Mouse (Mus musculus) left cerebral cortex, postnatal 4 days (tissue): Measurements from ENCODE around the gene Itpkb. TPM values are rescaled to one million over a fixed set of nuclear protein-coding genes. Genes with fewer than 3 reads are reported as not detected.

Source experiments
- DNase-seq: peaks from one replicate; pipeline ENCODE4 v3.0.0-alpha.2; 2022
- intact Hi-C: fragments of 180-260 bp; cut with DNase I; formaldehyde crosslinking; loops from one replicate; pipeline ENCODE4 v1.15.1; 2025
- total RNA-seq, 2 experiments: library from RNA; stranded (reverse); gene quantifications; 2 replicates each; pipeline ENCODE4 v1.2.3; 2021

The Itpkb gene
- total RNA-seq, 2 experiments from 2014 or later = 12.1 to 12.3 TPM

DNA sequence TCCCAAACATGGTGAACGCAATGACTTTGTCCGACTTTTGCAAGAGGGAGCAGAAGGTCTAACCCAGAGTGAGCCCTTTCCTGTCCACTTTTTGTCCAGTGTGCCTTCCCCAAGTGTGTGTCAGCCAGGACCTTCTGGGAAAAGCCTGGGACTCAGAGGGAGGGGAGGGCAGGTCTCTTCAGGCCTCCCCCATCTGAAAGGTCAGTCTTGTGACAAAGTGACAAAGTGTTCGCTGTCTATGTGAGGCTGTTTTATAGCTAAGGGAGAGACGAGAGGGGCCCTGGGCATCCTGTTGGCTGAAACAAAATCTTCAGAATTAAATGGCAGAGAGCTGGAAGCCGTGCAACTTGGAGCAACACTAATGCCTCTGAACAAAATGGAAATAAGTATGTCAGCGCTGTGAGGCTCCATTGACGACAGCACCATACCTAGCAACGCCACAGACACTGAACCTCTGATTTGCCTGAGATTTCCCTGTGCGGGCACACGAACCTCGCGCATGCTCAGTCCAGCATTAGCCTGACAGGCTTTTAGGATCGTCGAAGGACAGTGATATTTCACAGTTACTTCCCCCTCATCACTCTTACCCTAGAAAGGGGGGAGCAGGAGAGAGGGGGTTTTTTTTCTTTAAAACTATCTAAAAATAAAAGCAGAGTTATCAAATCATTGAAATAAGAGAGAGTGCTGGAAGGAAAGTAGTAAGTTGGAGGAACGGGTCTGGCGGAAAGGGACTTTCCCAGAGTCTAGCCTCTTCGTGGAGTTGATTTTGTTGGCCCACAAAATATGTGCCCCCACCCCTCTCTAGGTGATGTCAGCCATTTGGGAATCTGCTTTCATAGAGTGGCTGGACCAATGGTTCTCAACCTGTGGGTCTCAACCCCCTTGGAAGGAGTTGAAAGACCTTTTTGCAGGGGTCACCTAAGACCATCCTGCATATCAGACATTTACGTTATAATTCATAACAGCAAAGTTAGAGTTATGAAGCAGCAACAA is 77.7 kb downstream of the Itpkb start:
- no peak for DNase-seq
- intact Hi-C loops = loop anchor here (5.0 kb wide), 1 partner anchor 141 kb away; no protein-coding TSS in a partner anchor

DNA sequence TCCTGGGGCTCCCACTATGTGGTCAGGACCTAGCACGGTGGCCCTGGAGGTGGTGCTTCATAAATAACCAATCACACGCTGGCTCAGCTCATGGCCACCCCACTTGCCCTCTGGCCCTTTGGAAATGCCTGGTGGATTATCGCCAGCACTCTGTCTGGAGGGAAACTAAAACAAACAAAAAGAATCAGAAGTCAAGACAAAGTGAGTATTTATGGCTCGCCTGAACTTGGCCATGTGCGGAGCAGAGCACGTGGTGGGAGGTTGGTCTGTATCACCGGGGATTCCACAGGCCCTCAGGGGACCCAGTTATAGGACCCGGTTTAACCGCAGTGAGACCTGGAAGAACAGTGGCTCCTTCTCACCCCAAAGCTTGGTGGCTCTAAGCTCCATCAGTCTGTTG is 78.5 kb downstream of the Itpkb start:
- no peak for DNase-seq
- intact Hi-C loops = loop anchor here (5.0 kb wide), 1 partner anchor 142 kb away; no protein-coding TSS in a partner anchor

DNA sequence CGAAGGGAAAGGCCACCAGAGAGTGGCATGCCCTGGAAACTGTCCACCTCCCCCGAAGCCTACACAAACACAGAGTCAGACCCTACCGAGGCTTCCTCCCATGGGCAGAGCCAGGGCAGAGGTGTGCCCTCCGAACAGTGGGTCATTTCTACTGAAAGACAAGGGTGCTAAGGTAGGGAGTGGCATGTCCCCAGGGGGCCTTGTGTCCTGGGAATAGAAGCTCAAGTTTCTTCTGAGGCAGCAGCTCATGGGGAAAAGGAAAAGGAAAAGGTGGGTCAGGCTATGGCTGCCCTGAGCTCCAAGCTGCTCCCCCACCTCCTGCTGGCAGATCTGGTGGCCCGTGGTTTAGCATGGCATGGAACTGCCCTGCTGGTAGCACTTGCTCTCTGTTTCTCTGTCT is 79.5 kb downstream of the Itpkb start:
- no peak for DNase-seq
- intact Hi-C loops = loop anchor here (5.0 kb wide), 1 partner anchor 142 kb away; no protein-coding TSS in a partner anchor

DNA sequence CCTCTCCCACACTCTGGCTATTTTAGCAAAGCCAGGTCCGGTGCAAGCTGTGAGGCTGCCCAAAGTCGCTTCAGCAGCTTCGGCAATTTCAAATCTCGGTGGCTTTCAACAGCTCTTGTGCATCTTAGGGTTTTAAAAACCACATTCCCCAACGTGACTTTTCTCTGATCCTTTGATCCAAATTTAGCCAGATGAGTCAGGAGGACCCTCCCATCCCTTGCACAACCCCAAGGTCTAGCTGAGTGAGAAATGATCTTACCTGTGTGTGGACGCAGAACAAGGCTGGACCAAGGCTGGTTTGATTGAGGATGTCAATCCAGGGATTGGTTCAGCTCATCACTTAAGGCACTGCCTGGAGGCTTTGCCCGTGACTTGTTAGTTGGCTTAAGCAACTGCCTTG is 80.0 kb downstream of the Itpkb start:
- intact Hi-C loops = no loop called here
- no peak for DNase-seq

GRCm38 (mm10) chr1:180415064-180415463 is 84.8 kb downstream of the Itpkb start:
- intact Hi-C loops = no loop called here
- no peak for DNase-seq

DNA sequence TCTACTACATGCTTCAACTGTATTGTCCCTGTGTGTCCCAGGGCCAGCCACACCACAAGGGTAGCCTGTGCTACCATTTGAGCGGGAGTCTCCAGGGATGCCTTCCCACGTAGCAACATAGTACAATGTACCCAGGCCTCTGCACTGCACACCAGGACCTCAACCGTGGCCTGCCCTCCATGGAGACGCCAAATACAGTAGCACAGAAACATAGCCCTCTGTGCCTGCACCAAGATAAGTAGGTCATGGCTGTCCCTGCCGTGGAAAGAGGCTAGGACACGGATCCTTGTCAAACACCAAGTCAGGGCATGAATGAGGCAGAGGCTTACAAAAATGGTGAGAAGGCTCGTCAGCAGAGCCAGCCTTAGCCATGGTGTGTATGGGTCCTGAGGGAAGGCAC is 85.6 kb downstream of the Itpkb start:
- intact Hi-C loops = no loop called here
- no peak for DNase-seq

DNA sequence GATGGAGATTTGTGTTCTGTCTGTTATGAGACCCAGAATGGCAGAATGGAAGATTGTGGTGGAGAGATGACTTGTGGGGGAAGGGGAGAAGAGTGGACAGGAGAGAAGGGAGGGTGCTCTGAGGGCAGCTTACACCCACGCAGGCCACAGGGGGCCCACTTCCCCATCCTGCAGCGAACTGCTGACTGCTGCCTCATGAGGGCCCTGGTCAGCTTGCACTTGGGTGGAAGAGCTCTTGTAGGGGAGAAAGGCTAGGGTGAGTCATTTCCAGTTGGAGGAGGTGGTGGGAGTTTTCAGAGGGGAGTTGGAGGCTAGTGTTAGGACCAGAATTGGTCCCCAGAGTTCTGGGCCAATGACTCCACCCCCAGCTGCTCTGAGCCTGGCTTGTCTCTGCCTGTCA is 86.8 kb downstream of the Itpkb start:
- DNase-seq = no peak
- intact Hi-C loops = no loop called here

- intact Hi-C loops = no loop called here
- DNase-seq = no peak
These were observed 88.8 kb downstream of the Itpkb start for GRCm38 (mm10) chr1:180419059-180419458.

- peak; percentile 70 for DNase-seq
- intact Hi-C loops = loop anchor here (5.0 kb wide), 1 partner anchor 153 kb away; no protein-coding TSS in a partner anchor
These were observed 90.3 kb downstream of the Itpkb start for GRCm38 (mm10) chr1:180420496-180421164.

- intact Hi-C loops = loop anchor here (5.0 kb wide), 1 partner anchor 154 kb away; no protein-coding TSS in a partner anchor
These were observed 91.1 kb downstream of the Itpkb start for GRCm38 (mm10) chr1:180421165-180421909.

DNA sequence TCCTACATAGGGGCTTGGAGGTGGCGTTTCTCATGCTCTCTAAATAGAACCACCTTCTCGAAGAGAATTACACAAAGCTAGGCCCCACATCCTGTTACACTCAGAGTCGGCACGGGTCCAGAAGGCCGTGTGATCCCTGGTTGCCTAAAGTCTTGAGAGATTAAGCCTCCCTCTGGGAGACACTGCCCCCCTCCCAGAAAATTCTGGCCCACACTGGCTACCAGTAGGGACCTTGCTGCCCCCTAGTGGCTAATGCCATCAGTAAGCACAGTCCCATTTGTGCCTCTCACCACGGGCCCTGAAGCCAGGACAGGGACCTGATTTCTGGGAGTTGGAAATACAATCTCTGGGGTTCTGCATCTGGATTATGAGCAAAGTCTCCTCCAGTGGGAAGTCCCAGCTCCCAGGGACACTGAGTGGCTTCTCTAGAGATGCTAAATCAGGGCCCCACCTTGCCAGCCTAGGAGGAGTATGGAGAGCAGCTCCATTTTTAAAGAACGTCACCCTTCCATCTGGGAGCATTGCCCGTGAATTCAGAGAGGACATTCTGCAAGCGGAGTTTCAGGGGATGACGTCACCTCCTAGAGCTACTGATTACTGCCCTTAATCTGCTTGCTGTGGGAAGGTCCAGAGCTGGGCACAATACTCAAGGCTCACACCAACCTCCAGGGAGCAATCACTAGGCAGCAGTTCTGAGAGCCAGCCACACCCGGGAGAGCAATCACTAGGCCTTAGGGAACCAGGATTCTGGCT is 92.0 kb downstream of the Itpkb start:
- intact Hi-C loops = loop anchor here (5.0 kb wide), 1 partner anchor 155 kb away; no protein-coding TSS in a partner anchor
- DNase-seq = peak; percentile 83

More at GRCm38 (mm10) chr1:180421165-180421909, 91.1 kb downstream of the Itpkb start:
- no peak for DNase-seq

DNA sequence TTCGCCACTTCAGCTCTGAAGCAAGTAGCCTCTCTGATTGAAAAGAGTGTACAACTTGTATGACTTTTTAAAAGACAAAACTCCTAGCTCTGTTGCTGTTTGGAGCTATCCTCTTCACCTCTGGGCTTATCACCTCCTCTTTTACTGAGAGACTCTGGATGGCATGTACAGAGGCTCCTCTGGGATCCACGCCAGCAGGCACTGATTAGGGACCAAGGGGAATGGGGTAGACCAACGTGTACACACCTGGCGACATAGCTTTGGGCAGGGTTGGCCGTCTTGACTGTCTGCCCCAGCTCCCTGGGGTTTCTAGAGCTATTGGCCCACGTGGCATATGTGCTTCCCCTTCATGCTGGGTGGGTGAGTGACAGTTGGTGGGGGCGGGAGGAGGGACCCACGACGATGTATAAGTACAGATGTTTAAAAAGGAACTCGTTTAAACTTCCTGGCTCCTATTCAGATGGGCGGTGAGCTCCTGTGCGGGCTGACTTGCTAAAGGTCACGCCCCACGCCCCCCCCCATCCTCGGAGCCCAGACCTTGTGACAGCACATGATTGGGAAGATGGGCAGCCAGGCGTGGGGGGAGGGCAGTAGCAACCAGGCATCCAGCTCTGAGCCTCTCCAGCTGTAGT is 92.8 kb downstream of the Itpkb start:
- intact Hi-C loops = loop anchor here (5.0 kb wide), 1 partner anchor 156 kb away; no protein-coding TSS in a partner anchor
- no peak for DNase-seq

- no peak for DNase-seq
- intact Hi-C loops = loop anchor here (5.0 kb wide), 1 partner anchor 157 kb away; no protein-coding TSS in a partner anchor
These were observed 93.6 kb downstream of the Itpkb start for GRCm38 (mm10) chr1:180423931-180424330.

DNA sequence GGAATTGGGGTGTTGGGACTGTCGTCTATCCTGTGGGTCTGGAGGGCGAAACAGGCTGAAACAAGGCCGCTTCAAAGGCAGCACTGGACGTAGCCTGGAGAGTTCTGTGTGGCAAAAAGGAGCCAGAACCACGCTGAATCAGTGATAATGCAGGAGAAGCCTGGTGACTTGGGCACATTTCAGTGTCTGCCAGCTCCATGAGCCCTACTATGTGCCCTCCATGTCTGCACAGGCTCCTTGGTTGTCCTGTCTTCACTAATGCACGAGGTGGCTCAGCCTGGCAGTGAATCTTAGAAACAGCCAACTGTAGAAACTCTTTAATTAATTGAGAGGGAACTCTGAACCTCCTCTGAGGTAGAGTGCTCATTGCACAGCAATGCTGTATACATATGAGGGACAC is 96.1 kb downstream of the Itpkb start:
- DNase-seq = no peak
- intact Hi-C loops = no loop called here

DNA sequence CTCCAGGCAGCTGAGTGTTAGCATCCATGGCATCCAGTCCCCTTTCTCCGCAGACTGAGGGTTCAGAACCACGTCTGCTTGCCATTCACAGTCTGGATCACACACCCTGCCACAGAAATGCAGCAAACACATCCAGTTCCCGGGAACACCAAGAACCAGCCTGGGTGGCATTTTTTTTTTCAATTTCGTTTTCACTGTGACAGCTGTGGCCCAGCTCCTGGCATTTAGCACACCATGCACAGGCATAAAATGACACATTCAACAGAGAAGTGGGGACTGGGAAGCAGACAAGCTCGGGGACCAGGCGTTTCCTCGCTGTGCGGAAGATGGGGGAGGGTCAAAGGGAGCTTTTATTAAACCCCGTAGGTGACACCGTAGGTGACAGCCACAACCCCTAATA is 97.4 kb downstream of the Itpkb start:
- intact Hi-C loops = no loop called here
- DNase-seq = no peak

DNA sequence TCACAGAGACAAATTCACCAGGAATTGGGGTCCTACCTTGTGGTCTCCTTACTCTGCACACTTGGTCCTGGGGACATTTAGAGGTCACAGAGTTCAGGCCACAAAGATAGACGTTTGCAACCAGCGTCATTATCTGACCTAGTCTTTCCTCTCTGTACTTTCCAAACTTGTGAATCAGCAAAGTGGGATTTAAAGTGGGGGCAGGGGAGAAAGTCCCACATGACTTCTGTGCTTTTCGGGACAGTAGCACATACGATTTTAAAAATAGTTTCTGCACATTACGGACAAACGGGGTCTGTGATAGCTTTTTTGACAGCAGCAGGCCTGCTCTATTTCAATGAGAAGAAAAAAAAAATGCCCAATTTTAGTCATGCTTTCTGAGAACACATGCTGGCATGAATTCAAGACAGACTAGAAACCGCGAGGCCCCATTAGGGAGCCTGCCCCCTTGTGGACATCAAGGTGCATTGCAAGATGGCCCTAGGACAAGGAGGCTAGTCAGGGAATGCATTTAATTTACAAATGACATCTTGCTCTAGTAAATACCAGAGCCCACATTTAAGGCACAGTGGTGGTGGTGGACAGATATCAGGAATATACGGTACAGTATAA is 97.9 kb downstream of the Itpkb start:
- intact Hi-C loops = no loop called here
- DNase-seq = peak; percentile 45

GRCm38 (mm10) chr1:180428871-180429270 is 98.6 kb downstream of the Itpkb start:
- intact Hi-C loops = no loop called here
- no peak for DNase-seq

GRCm38 (mm10) chr1:180429819-180430218 is 99.5 kb downstream of the Itpkb start:
- no peak for DNase-seq
- intact Hi-C loops = loop anchor here (5.0 kb wide), 2 partner anchors 117 to 332 kb away; no protein-coding TSS in a partner anchor

DNA sequence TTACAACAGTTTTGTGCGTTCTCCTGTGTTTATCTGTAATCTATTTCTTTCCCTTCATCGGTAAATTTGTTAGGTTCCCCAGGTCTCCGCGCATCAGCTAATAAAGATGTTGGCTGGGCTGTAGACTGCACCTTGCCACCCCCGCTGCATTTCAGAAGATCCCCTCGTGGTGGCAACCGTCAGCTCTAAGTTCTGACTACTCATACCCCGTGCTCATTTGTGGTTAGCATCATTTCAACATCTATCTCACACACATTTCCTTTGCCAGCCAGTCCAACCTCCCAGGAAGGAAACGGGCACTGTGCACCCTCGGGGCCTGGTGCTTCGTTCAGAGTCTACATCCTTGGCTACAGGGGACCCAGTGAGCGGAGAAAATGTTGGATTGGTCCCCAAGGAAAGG is 101.5 kb downstream of the Itpkb start:
- DNase-seq = peak; percentile 33
- intact Hi-C loops = loop anchor here (2.0 to 5.0 kb wide), 3 partner anchors 51 to 330 kb away; partner anchors contain the start of gene Stum
